Mouse (Mus musculus) megakaryocyte, embryonic 14.5 days (primary cell): ENCODE data around the gene Gm17359. TPM values are rescaled to one million over a fixed set of nuclear protein-coding genes. Genes with fewer than 3 reads are reported as not detected.

Experiments
- H3K27me3 ChIP-seq: replicated peaks from 2 replicates; pipeline ENCODE3; 2012; ENCODE audit warnings: inconsistent platforms
- H3K36me3 ChIP-seq: replicated peaks from 2 replicates; pipeline ENCODE3; 2012; ENCODE audit warnings: low read length, inconsistent platforms, mixed read lengths
- H3K4me1 ChIP-seq: 2 replicates; pipeline ENCODE4 v1.6.1; 2012; ENCODE audit warnings: inconsistent platforms
- H3K4me3 ChIP-seq: replicated peaks from 2 replicates; pipeline ENCODE3; 2012; ENCODE audit warnings: moderate library complexity, mild to moderate bottlenecking, inconsistent platforms
- H3K9me3 ChIP-seq: 2 replicates; pipeline ENCODE4 v1.6.1; 2012; ENCODE audit warnings: inconsistent platforms
- FLI1 ChIP-seq: IDR thresholded peaks from 2 replicates; pipeline ENCODE4 v1.6.1; 2012; ENCODE audit warnings: low read length, inconsistent platforms, mixed read lengths
- GATA1 ChIP-seq: IDR thresholded peaks from 3 replicates; pipeline ENCODE4 v1.6.1; 2012; ENCODE audit warnings: mixed read lengths, low read length, inconsistent platforms, borderline replicate concordance
- polyA plus RNA-seq: library from polyadenylated mRNA; stranded (reverse); fragments of >175 nt; gene quantifications from 2 replicates; pipeline ENCODE4 v1.2.3, GENCODE M21; 2012; ENCODE audit warnings: low replicate concordance; ENCODE audit not compliant: insufficient read depth

Gene Gm17359
- polyA plus RNA-seq, 1 experiment = not detected

- Histone ChIP-seq H3K36me3 (no peaks in the 10 kb centered on the region), H3K9me3 (no peaks in the 10 kb centered on the region), H3K27me3 (no peaks in the 10 kb centered on the region), H3K4me1 (peaks cover 17% of the 10 kb centered on the region), H3K4me3 (no peak overlapping the region)
- TF ChIP-seq FLI1 = no peak
- no peak for TF ChIP-seq GATA1
These were observed 4.3 kb downstream of the Gm17359 start for GRCm38 (mm10) chr3:79340737-79341136.

DNA sequence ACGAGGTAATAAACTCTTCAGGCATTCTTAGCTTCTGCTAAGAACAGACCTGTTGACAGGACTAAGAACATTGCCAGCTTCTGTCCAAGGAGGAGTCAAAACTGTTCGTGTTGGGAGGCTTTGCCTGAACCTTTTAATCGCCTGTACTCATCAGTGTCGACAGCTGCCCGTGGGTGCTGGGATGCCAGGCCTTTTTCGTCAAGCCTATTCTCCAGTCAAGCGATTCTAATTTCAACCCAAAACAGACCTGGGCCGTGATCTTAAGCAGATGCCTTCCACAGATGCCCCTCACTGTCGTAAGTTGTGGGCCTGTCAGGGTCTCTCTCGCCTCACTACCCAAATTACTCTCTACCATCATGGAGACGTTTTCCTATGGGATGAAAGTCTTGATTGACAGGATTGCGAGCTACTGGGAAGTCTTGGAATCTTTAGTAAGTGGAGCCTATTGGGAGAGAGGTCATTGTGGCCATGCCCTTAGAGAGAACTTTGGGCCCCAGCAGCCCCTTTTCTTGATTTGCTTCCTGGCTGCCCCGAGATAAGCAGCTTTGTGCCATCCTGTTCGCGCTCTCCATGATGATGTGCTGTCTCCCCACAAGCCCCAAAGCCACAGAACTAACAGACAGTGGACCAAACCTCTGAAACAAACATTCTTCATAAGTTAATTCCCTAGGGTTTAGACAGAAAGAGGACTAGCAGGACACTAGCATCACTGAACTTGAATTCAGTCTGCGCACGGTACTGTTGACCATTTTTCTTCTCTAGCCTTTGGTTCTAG is 6.7 kb downstream of the Gm17359 start:
- H3K9me3 ChIP-seq = no peaks in the 10 kb centered on the region
- no peaks in the 10 kb centered on the region for H3K27me3 ChIP-seq
- TF ChIP-seq FLI1 (no peak), GATA1 (no peak)
- H3K4me1 ChIP-seq = peaks cover 11% of the 10 kb centered on the region
- no peak overlapping the region for H3K4me3 ChIP-seq
- no peaks in the 10 kb centered on the region for H3K36me3 ChIP-seq

GRCm38 (mm10) chr3:79349311-79349710 is 12.8 kb downstream of the Gm17359 start:
- H3K36me3 ChIP-seq = no peaks in the 10 kb centered on the region
- no peaks in the 10 kb centered on the region for H3K9me3 ChIP-seq
- H3K4me1 ChIP-seq = peaks cover 8% of the 10 kb centered on the region
- no peak overlapping the region for H3K4me3 ChIP-seq
- H3K27me3 ChIP-seq = no peaks in the 10 kb centered on the region
- no peak for TF ChIP-seq FLI1
- TF ChIP-seq GATA1 = no peak

DNA sequence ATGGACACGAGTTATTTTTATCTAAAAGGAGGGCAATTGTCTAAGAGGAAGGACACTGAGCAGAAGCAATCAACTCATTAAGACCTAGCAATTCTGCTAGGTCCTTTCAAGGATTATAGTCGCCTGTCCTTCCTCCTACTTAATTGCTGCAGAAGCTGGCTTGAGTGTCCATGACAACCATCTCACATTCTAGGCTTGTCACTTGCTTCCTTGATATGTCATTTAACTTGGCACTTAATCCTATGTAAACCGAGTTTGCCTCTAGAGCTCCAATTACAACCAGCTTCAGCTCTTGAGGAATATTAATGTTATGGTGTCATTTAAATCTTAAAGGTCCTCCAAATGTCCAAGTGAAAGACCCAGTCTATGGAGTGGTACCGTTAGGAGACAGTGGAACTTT is 22.3 kb downstream of the Gm17359 start:
- no peak overlapping the region for H3K4me3 ChIP-seq
- peaks cover 3% of the 10 kb centered on the region for H3K27me3 ChIP-seq
- H3K36me3 ChIP-seq = no peaks in the 10 kb centered on the region
- TF ChIP-seq FLI1 (no peak), GATA1 (no peak)
- H3K9me3 ChIP-seq = no peaks in the 10 kb centered on the region
- H3K4me1 ChIP-seq = peaks cover 13% of the 10 kb centered on the region

DNA sequence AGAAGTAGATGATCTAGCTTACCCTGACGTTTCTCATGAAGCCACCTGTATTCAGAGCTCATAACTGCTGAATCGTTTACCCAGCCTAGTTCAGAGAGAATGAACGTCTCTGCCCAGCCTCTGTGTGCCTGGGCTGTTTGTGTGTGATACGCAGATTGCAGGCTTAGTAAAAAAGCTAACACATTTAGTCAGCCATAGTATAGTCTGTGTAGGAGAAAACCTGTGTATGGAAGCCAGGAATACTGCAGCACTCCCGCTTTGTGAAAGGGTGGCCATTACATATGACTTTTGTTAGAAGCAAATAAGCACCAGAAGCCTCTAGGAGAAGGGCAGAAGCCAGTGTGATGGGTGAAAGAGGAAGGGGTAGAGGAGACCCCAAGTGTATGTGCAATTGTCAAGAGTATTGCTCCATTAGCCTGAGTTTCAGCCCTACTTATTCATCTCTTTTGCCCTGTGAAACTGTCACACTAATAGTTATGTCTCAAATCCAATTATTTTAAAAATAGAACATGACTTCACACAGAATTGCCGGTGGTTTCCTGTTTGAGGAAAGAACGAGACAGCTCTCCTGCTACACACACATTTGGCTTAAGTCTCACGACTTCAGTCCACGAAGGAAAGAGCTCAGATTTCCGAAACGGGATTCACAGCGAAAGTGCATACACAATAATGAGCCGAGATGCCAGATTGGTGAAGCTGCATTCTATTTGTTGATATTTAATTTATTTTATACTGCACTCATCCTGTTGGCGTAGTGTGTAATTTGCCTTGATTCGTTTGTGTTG is 24.0 kb downstream of the Gm17359 start:
- H3K4me1 ChIP-seq = peaks cover 13% of the 10 kb centered on the region
- H3K4me3 ChIP-seq = peak overlapping the region; percentile 46
- H3K36me3 ChIP-seq = no peaks in the 10 kb centered on the region
- TF ChIP-seq GATA1 (no peak), FLI1 (no peak)
- H3K9me3 ChIP-seq = no peaks in the 10 kb centered on the region
- peaks cover 3% of the 10 kb centered on the region for H3K27me3 ChIP-seq

- TF ChIP-seq FLI1 (no peak), GATA1 (no peak)
- Histone ChIP-seq H3K9me3 (no peaks in the 10 kb centered on the region), H3K36me3 (no peaks in the 10 kb centered on the region), H3K4me3 (no peak overlapping the region), H3K27me3 (peaks cover 7% of the 10 kb centered on the region), H3K4me1 (no peaks in the 10 kb centered on the region; the same call in 1 of the 2 replicates)
These were observed 29.6 kb downstream of the Gm17359 start for GRCm38 (mm10) chr3:79366098-79366497.

DNA sequence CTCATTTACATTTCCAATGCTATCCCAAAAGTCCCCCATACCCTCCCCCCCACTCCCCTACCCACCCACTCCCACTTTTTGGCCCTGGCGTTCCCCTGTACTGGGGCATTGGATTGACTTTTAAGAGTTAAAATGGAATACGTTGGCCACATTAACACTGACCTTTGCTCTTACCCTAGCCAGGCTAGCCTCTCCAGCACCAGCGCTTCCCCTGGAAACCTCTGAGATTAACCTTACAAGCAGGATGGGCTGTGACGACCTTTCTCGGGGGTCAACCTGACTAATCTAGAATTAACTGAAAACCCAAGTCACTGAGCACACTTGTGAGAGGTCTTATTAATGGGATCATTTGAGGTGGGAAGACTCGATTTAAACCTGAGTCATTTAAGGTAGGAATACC is 31.8 kb downstream of the Gm17359 start:
- Histone ChIP-seq H3K27me3 (peaks cover 6% of the 10 kb centered on the region), H3K9me3 (no peaks in the 10 kb centered on the region), H3K4me1 (no peaks in the 10 kb centered on the region; the same call in 1 of the 2 replicates), H3K36me3 (no peaks in the 10 kb centered on the region), H3K4me3 (no peak overlapping the region)
- TF ChIP-seq GATA1 = no peak
- no peak for TF ChIP-seq FLI1

- H3K36me3 ChIP-seq = no peaks in the 10 kb centered on the region
- no peak overlapping the region for H3K4me3 ChIP-seq
- no peaks in the 10 kb centered on the region for H3K9me3 ChIP-seq
- no peaks in the 10 kb centered on the region; the same call in 1 of the 2 replicates for H3K4me1 ChIP-seq
- TF ChIP-seq FLI1 = no peak
- no peak for TF ChIP-seq GATA1
- peaks cover 8% of the 10 kb centered on the region for H3K27me3 ChIP-seq
These were observed 34.0 kb downstream of the Gm17359 start for GRCm38 (mm10) chr3:79370385-79370929.

- H3K27me3 ChIP-seq = peaks cover 7% of the 10 kb centered on the region
- no peaks in the 10 kb centered on the region for H3K9me3 ChIP-seq
- TF ChIP-seq FLI1 (no peak), GATA1 (no peak)
- no peaks in the 10 kb centered on the region for H3K36me3 ChIP-seq
- H3K4me3 ChIP-seq = no peak overlapping the region
- H3K4me1 ChIP-seq = no peaks in the 10 kb centered on the region
These were observed 35.2 kb downstream of the Gm17359 start for GRCm38 (mm10) chr3:79371506-79372195.

GRCm38 (mm10) chr3:79373930-79374329 is 37.5 kb downstream of the Gm17359 start:
- H3K36me3 ChIP-seq = no peaks in the 10 kb centered on the region
- no peaks in the 10 kb centered on the region for H3K4me1 ChIP-seq
- TF ChIP-seq GATA1 = no peak
- TF ChIP-seq FLI1 = no peak
- H3K27me3 ChIP-seq = peaks cover 4% of the 10 kb centered on the region
- H3K9me3 ChIP-seq = no peaks in the 10 kb centered on the region
- no peak overlapping the region for H3K4me3 ChIP-seq
